Mouse (Mus musculus): ENCODE results near the gene Npcd.

DNA sequence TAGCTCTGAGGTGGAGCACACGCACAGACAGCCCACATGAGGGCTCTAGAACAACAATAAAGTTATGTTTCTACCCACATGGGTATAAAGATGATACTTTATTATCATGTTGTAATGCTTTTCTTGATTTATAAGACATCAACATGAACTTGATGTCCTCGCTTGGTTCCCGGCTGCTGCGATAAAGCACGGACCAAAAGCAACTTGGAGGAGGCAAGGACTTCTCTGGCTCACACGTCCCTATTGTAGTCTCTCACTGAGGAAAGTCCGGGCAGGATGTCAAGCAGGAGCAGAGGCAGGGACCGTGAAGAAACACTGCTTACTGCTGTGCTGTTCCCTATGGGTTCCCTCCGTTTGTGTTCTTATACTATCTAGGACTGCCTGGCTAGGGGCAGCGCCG is 90.0 kb downstream of the Npcd start:
- TF ChIP-seq POLR2A (IDR thresholded peaks at IDR 0.05; ENCODE audit: extremely low read depth, insufficient read depth, low read length): no peak
- TF ChIP-seq CTCF (IDR thresholded peaks at IDR 0.05; ENCODE audit: low read depth, low read length): no peak
